Mouse (Mus musculus): ENCODE measurements at regions not wholly inside any gene's neighbourhood (a gene's known extent, or its start where the extent isn't known, plus 50 kb on each side); places are given as distances from the start of the nearest gene placed in this dataset.

DNA sequence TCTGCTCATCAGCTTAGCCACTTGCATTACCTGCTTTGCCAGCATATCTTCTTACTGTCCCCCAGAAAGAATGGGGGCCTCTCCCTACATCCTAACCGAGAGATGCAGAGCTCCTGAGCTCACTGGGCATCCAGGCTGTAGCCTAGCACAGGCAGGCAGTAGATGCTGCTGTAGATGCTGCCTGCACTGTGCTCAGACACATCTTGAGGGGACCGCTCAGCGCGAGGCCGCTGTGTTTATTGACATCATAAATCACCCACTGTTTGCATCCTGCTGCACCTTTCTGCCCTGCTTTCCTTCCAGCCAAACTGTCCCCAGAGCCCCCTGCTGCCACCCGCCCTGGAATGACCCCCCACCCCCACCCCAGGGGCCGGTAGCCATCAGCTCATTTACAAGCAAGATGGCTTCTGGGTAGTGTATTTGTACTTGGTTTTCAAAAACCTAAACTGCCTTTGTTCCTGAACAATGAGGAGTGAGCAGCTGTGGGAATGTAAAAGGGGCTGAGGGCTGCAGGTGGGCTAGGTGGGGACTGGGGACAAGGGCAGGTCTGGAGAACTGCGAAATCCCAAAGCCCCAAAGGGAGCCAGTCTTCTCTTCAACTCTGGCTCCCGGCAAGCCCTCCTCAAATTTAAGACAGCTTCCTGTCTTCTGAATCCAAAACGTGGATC is 233.2 kb downstream of the Bcor start:
- DNase-seq = no peak

DNA sequence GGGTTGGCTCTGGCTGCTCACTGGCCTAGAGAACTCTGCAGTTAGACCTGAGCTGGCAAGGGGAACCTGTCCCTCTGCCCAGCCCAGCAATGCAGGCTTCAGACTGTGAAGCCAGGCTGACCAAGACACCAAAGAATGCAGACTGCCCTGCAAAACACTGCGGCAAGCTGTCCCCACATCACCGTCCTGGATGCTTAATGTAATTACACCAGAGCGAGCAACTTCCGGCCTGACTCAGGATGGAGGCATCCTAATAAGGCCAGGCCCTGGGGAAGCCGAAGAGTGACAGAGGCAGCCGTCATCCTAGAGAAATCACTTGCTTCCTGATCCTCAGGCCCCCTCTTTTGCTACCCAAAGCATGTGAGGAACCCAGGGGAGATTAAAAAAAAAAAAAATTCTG is 230.7 kb downstream of the Bcor start:
- no peak for DNase-seq

DNA sequence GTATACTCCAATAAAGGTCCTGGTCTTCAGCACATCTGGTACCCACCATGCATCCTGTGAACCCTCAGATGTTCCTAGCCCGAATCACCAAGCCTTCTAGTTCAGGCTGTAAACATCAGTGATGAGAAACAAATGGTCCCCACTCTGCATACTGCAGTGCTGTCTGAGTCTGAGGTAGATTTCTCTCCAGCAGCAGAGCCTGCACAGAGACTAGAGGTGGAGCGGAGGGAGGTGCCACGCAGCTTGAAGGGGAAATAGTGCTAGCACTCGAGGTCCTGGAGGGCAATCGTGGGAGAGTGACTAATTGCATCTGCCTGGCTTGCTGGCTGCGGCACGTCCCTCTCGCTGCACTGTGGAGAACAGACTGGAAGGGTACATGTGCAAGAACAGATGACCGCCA is 228.7 kb downstream of the Bcor start:
- DNase-seq = no peak

DNA sequence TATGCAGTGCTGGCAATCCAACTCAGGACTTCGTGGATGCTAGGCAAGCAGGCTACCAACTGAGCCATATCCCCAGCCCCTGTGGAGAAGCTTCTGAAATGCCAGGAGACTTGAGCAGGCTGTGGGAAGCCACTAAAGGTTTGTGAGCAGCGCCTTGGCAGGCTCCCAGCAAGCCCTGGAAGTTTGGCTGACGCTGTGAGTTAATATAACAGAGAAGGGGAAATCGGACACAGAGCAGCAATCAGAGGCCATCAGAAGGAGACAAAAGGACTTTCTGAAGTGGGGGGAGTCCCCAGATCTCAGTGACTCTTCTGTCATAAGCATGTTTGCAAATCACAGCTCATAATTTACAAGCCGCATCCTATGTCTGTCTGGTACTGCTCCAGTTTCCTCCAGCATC is 224.8 kb downstream of the Bcor start:
- DNase-seq = no peak

DNA sequence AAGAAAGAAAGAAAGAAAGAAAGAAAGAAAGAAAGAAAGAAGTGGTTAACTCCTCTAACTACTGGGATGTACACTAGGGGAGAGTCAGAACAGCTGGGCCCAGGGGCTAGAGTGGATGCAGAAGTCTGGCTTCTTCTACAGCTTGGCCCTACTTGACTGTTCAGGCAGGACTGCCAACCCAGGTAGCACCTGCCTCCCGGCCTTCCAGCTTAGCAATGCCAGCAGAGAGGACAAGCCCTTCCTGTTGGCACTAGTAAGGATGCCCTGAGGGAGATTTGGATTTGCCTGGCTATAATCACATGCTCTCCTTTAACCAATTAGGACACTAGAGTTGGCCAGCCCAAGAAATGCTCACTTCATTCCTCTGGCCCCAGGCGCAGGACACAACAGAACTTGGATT is 219.9 kb downstream of the Bcor start:
- no peak for DNase-seq

DNA sequence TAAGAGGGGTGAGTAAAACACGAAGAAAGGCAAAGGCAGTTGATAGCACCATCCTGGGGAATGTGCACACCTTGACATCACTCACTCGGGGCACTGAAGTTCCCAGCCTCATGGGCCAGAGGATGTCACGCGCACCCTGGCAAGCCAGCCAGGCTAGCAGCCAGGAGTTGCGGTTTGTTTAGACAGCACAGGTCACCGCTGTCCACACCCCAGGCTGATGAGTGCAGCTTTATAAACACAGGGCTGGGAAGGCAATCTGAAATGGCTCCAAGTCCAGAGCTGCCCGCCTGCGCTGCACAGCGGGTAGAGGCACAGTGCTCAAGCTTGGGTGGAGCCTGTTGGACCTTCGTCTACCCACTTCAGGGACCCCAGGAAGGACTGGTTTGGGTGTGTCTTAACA is 216.8 kb downstream of the Bcor start:
- no peak for DNase-seq

DNA sequence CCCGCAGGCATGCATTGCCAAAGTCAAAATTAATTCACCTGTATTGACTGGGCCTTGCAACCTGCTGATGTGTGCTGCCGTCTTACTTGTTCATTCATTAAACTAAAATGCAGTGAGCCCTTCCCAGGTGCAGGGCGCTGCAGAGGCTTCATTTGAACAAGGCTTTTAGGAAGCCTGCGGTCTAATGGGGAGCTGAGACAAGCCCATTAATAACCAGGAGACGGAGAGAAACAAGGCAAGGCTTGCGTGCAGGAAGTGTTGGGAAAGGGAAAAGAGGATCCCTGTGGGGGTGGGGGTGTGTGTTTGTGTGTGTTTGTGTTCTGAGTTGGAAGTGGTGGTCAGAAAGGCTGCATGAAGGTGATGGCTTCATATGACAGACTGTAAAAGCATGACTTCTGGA is 215.6 kb downstream of the Bcor start:
- DNase-seq = no peak

DNA sequence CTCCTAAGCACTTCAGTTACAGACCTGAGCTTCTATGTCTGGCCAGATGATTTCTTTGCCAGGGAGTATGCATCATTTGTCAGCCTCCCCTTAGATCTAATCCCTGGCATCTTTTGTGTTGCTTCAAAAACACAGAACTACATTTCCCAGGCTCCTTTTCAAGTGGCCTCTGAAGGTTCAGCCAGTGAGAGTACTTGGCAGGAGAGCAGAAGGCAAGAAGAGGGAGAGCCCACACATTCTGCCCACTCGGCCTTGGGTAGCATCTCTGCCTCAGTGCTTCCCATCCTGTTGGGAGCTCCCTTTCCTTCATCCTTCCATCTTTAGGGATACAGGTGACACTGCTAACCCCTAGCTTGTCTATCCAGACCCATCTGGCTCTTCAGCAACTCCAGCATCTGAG is 214.9 kb downstream of the Bcor start:
- no peak for DNase-seq

DNA sequence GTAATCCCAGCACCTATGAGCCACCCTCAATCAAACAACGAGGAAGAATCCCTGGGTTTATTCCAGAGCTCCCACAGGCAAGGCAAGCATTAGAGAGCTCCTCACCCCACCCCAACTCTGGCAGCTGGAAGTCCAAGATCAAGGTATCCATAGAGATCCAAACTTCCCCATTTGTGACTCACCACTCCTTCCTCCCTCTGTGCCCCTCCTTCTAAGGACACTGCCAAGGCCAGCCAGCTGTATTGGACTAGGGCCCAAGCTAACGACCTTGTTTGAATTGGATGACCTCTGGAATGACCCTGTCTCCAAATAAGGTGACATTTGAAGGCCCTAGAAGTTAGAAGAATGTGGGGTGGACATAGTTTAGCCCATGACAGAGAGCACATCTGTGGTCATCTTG is 208.0 kb downstream of the Bcor start:
- no peak for DNase-seq

DNA sequence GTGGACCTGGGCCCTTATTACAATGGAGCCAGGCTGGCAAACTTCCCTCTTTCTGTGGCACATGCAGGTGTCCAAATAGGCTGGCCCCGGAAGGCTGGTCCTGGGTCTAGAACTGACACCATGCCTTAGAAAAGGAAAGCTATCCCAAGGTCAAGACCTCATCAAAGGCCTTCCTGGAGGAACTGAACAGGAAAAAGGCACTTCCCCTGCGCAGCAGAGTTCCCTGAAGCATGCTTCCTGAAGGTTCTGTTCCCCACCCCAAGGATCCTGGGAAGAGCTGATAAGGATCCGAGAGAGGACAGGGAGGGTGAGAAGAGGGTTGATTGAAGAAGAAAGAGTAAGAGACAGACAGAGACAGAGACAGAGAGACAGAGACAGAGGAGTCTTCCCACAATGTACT is 204.0 kb downstream of the Bcor start:
- no peak for DNase-seq

DNA sequence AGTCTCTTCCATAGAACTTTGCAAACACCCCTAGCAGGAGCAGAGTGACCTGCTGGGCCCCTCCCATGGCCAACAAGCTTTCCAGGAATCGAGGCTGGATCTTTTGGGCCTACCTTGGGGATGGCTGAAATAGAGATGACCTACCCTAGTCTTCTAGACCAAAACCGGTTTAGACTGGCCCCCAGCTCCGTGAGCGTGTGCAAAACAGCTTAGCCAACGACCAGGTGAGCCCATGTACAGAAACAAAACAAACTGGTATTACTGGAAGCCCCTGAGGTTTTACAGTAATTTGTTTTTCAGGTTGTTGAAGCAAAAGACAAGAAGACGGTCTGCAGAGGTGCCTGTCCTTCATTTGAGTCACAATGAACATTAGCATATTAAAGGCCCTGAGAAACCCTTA is 203.1 kb downstream of the Bcor start:
- no peak for DNase-seq

DNA sequence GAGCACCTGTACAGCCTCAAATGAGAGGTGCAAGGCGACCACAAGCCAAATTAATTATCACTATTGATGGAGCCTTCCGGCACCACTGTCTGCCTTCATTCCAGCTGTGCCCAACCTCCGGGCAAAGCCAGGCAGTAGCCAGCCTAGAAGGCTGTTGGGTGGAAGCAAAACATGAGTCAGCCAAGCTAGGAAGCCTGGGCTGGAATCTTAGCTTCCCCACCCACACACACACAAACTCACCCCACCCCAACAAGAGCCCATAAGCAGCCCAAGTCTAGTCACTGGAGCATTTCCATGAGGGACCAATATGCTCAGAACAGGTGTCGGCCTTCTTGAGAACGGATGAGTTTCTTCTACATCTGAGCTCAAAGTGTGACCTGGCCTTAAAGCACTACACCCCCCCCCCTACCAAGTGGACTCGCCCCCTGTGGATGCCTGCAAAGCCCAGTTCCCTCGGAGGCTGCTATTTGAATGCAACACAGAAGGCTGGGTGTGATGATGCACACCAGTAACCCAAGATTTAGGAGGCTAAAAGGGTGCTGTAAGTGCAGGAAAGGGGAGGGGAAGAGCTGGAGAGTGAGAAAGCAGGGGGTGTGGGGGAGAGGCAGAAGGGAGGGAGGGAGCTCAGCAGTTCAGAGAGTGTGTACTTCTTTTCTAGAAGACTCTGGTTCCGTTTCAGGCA is 200.1 kb downstream of the Bcor start:
- no peak for DNase-seq

DNA sequence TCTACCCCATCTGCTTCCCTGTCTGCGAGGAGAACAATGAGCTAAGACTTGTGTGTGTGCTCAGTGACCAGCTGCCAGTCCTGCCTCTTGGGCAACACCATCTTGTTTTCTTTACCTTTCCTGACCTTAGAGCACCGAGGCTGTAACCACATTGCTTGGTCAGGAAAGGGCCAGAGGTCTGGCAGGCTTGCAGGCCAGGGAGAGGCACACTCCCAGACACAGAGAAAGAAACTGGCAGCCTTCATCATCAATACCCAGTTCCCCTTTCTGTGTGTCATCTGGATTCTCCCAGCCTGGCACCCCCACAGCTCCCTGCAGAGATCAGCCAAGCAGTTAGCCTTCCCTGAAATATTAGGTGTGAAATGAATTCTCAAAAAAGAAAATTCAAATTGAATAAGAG is 198.8 kb downstream of the Bcor start:
- no peak for DNase-seq

DNA sequence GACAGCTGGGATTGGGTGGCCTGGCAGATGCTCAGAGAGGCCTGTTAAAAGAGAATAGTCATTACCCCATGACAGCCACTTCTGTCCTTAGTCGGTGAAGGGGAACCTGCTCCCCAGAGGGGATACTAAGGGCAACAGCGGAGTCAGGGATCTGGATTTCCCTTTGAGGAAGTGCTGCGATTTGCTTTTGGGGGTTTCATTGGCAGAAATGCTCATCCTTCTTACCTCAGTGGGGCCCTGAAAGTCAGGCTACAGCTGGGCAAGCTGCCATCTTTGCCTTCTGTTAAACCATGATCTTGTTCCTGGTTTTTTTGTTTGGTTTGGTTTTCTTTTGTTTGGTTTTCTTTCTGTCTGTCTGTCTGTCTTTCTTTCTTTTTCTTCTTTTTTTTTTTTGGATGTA is 195.7 kb downstream of the Bcor start:
- no peak for DNase-seq

DNA sequence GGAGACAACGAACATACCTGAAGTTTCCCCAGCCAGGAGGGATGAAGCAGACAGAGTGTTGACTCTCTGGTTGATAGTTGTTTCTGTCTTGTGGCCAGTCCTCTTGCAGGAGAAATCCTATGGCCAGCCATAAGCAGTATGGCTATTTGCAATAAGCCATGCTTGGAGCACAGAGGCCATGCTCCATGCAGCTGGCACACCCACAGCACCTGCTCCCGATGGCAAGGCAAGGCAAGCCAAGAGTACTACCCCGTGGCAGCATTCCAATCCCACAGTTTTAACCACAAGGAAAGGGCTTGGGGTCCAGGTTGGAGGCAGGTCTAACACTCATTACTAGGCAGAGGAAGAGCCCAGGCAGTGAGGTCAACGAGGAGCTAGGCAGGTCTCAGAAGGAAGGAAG is 181.5 kb downstream of the Bcor start:
- DNase-seq = no peak

DNA sequence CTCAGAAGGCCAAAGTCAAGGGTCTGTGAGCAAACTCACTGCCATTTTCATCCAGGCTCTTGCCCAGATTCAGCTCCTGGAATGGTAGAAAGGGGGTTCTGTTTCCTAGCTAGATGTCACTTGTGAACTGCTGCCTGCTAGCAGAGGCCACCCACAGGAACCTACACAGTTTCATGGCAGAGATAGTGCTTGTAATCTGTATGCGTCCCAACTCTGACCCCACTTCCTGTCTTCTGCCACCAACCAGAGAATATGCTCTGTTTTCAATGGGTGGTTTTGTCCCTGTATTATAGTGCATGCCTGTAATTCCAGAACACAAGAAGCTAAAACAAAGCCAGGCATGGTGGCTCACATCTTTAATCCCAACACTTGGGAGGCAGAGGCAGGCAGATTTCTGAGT is 176.9 kb downstream of the Bcor start:
- DNase-seq = no peak
